Mouse (Mus musculus): Measurements from ENCODE around the gene Scaf4.

Gene Scaf4

GRCm38 (mm10) chr16:90203226-90203962 is 80.9 kb downstream of the Scaf4 start:
- DNase-seq (ENCODE audit: low read depth, low spot score), result no peak

DNA sequence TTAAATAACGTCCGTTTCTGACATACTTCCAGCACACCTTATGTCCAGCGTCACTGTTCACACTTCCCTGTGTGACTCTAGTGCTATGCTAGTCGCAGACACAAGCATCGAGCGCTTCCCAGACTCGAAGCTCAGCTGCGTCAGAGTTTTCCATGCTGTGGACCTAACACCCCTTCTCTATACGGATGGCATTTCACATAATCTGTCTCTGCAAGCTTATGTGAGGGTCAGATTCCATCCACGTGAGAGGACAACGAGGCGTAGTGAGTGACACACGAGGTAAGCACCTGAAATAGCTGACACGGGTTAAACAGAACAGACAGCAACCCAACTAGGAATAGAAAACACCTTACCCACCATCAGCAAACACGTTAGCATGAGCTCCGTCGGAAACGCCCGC is 82.2 kb downstream of the Scaf4 start:
- DNase-seq (ENCODE audit: low read depth, low spot score), result no peak

GRCm38 (mm10) chr16:90199174-90199573 is 85.1 kb downstream of the Scaf4 start:
- no peak for DNase-seq (ENCODE audit: low read depth, low spot score)

- DNase-seq (ENCODE audit: low read depth, low spot score), result no peak
Measured at GRCm38 (mm10) chr16:90198626-90199025, 85.7 kb downstream of the Scaf4 start.

DNA sequence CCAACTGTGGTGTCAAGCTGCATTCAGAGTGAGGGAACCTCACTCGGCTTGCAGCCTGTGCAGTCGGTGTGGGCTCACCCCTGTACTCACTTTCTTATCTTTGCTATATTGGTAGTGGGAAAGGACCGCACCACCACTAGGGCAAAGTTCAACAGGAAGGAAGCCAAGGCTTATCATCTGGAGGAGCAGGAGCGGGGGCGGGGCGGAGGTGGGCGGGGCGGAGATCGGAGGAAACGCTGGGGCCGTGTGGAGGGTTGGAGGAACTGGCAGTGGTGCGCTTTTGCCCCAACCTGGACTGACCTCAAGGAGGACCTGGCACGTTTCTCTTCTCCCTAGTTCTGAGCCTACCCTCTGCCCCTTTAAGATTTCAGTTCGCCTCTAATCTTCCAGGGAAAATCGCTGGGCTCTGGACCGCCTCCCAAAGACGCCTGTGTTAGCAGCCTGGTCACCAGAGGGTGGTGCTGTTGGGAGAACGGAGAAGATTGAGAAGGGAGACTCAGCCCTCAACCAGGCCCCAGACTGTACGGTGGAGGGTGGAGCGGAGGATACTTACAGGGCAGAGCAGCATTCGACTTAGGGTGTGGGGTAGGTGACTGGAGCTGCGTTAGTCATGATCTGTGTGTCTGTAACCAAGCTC is 86.8 kb downstream of the Scaf4 start:
- peak; percentile 84 for DNase-seq (ENCODE audit: low read depth, low spot score)

GRCm38 (mm10) chr16:90196688-90197240 is 87.5 kb downstream of the Scaf4 start:
- no peak for DNase-seq (ENCODE audit: low read depth, low spot score)

- DNase-seq (ENCODE audit: low read depth, low spot score), result no peak
Measured at GRCm38 (mm10) chr16:90193719-90194118, 90.6 kb downstream of the Scaf4 start.

DNA sequence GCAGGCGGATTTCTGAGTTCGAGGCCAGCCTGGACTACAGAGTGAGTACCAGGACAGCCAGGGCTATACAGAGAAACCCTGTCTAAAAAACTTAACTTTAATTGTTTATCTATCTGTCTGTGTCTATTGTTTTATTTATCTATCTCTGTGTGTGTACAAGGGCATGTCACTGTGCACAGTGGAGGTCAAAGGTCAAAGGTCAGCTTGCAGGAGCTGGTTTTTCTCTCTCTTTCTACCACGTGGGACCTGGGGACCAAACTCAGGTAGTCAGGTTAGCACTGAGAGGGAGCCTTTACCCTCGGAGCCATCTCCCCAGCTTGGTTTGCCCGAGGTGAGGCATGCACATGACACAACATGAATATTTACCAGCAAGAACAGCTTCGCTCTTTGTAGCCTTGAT is 93.0 kb downstream of the Scaf4 start:
- no peak for DNase-seq (ENCODE audit: low read depth, low spot score)

DNA sequence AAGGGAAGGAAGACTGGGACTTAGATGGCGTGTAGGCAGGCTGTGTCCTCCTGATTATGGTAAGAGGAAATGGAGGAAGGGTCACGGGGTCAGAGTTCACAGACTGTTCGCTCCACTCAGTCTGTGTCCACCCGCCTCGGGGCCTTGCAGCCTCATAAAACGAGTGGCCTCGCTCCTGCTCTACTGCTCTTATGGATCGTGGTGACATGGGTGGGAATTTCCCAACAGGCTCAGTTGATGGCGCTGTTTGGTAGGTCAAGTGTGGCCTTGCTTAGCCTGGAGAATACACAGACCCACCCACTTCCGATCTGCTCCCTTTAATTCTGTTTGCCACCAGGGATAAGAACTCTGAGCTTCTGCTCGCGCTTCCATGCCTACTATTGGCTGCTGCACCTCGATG is 96.8 kb downstream of the Scaf4 start:
- DNase-seq (ENCODE audit: low read depth, low spot score), result peak; percentile 22

- peak; percentile 51 for DNase-seq (ENCODE audit: low read depth, low spot score)
Measured at GRCm38 (mm10) chr16:90185928-90186588, 98.2 kb downstream of the Scaf4 start.

GRCm38 (mm10) chr16:90184135-90184534 is 100.2 kb downstream of the Scaf4 start:
- no peak for DNase-seq (ENCODE audit: low read depth, low spot score)

- no peak for DNase-seq (ENCODE audit: low read depth, low spot score)
Measured at GRCm38 (mm10) chr16:90181673-90182072, 102.6 kb downstream of the Scaf4 start.

DNA sequence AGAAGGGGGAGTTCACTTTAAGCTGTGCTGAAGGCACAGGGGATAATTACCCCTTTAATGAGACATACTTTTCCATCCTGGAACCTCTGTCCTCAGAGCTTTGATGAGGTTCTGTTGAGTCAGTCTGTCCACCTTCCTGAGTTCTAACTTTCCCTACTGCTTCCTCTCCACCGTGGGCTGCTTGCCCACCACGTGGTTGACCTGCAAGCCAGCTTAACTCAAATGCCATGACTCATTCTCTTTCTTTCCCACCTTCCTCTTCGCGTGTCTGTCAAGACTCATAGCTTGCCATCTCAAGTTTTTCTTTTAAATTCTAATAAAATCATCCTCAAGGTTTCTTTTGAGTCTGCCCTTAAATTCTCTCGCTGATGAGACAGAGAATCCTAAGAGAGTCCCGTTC is 103.3 kb downstream of the Scaf4 start:
- no peak for DNase-seq (ENCODE audit: low read depth, low spot score)

- DNase-seq (ENCODE audit: low read depth, low spot score), result no peak
Measured at GRCm38 (mm10) chr16:90179892-90180291, 104.4 kb downstream of the Scaf4 start.

DNA sequence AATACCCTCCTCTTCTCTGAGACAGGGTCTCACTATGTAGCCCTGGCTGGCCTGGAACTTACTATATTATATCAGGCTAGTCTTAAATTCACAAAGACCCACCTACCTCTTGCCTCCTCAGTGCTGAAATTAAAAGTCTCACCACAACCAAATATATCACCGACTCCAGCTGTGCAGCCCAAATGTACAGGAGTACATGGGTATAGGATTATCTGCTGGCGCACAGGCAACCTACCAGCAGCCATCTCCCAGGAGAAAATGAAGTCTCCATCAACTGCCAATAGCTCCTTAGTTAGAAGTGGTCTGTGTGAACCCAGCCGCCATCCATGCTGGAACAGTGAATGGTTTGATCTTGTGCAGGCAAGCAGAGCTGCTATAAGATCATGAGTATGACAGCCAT is 105.9 kb downstream of the Scaf4 start:
- DNase-seq (ENCODE audit: low read depth, low spot score), result no peak

DNA sequence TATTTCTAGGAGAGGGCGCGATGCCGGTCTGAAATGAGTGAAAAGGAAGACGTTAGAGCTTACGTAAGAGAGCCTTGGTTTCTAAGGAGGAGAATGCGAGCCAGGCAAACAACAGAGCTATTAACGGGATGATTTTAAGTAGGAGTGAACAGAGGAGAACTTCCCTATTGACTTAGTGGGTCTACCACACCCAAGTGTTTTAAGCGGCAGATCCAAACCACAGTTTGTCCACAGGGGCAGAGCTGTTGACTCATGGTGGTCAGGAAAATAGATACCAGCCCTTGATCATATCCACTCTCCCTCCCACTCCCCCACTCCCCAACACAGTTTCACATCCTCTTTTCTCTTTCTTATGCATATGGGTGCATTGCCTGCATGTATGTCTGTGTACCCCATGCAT is 106.9 kb downstream of the Scaf4 start:
- DNase-seq (ENCODE audit: low read depth, low spot score), result peak; percentile 39

- no peak for DNase-seq (ENCODE audit: low read depth, low spot score)
Measured at GRCm38 (mm10) chr16:90176472-90176871, 107.8 kb downstream of the Scaf4 start.
